Mouse (Mus musculus): ENCODE measurements around the gene D430019H16Rik. TPM values are rescaled to one million over a fixed set of nuclear protein-coding genes. Genes with fewer than 3 reads are reported as not detected.

D430019H16Rik gene
- polyA plus RNA-seq, 1 experiment from 2014 or later, result 0.51 TPM

- Histone ChIP-seq H3K4me3 (ENCODE audit: low read depth, low read length) (peak overlapping the region; percentile 43), H3K27me3 (replicated peaks; ENCODE audit: control insufficient read depth, insufficient read depth, low read length) (0 out of 2 replicates have a peak, but pooled peaks cover 5% of the 10 kb centered on the region), H3K27ac (ENCODE audit: low read depth, low read length) (no peak overlapping the region), H3K9me3 (ENCODE audit: control insufficient read depth) (no peaks in the 10 kb centered on the region), H3K36me3 (ENCODE audit: control insufficient read depth, insufficient read depth) (no peaks in the 10 kb centered on the region), H3K4me2 (replicated peaks; ENCODE audit: low read depth) (peak overlapping the region; percentile 74), H3K4me1 (replicated peaks; ENCODE audit: control insufficient read depth, insufficient read depth, low read length) (no peaks in the 10 kb centered on the region), H3K9ac (ENCODE audit: low read depth, low read length) (0 out of 2 replicates have a peak overlapping the region, but pooled peaks have one; percentile 34)
- 4% methylated on average over 21 of the region's 21 CpGs for WGBS
- TF ChIP-seq CTCF (IDR thresholded peaks at IDR 0.05; ENCODE audit: low read depth), result no peak
- ATAC-seq, result no peak; the same call in 1 of the 2 replicates
Observed at GRCm38 (mm10) chr12:105454258-105455062, 804 bp downstream of the D430019H16Rik start.

- Histone ChIP-seq H3K9me3 (ENCODE audit: control insufficient read depth) (no peaks in the 10 kb centered on the region), H3K27ac (ENCODE audit: low read depth, low read length) (no peak overlapping the region), H3K4me1 (replicated peaks; ENCODE audit: control insufficient read depth, insufficient read depth, low read length) (no peaks in the 10 kb centered on the region), H3K4me2 (replicated peaks; ENCODE audit: low read depth) (peak overlapping the region; percentile 74), H3K27me3 (replicated peaks; ENCODE audit: control insufficient read depth, insufficient read depth, low read length) (0 out of 2 replicates have a peak, but pooled peaks cover 5% of the 10 kb centered on the region), H3K9ac (ENCODE audit: low read depth, low read length) (no peak overlapping the region), H3K4me3 (ENCODE audit: low read depth, low read length) (peak overlapping the region; percentile 43), H3K36me3 (ENCODE audit: control insufficient read depth, insufficient read depth) (no peaks in the 10 kb centered on the region)
- 6% methylated on average over 4 of the region's 4 CpGs for WGBS
- TF ChIP-seq CTCF (IDR thresholded peaks at IDR 0.05; ENCODE audit: low read depth), result no peak
- no peak for ATAC-seq
Observed at GRCm38 (mm10) chr12:105455063-105455559, 1.5 kb downstream of the D430019H16Rik start.

GRCm38 (mm10) chr12:105458791-105459190 lies 5.1 kb downstream of the D430019H16Rik start:
- H3K27ac ChIP-seq (ENCODE audit: low read depth, low read length), result no peak overlapping the region
- no peak overlapping the region for H3K9ac ChIP-seq (ENCODE audit: low read depth, low read length)
- H3K36me3 ChIP-seq (ENCODE audit: control insufficient read depth, insufficient read depth), result no peaks in the 10 kb centered on the region
- no peak for ATAC-seq
- H3K4me1 ChIP-seq (replicated peaks; ENCODE audit: control insufficient read depth, insufficient read depth, low read length), result no peaks in the 10 kb centered on the region
- no peaks in the 10 kb centered on the region for H3K9me3 ChIP-seq (ENCODE audit: control insufficient read depth)
- 95% methylated on average over 6 of the region's 6 CpGs for WGBS
- TF ChIP-seq CTCF (IDR thresholded peaks at IDR 0.05; ENCODE audit: low read depth), result no peak
- no peak overlapping the region for H3K4me3 ChIP-seq (ENCODE audit: low read depth, low read length)
- no peak overlapping the region for H3K4me2 ChIP-seq (replicated peaks; ENCODE audit: low read depth)
- 0 out of 2 replicates have a peak, but pooled peaks cover 5% of the 10 kb centered on the region for H3K27me3 ChIP-seq (replicated peaks; ENCODE audit: control insufficient read depth, insufficient read depth, low read length)

GRCm38 (mm10) chr12:105461066-105461465 lies 7.4 kb downstream of the D430019H16Rik start:
- no peak for TF ChIP-seq CTCF (IDR thresholded peaks at IDR 0.05; ENCODE audit: low read depth)
- ATAC-seq, result no peak

GRCm38 (mm10) chr12:105469026-105469425 lies 15.4 kb downstream of the D430019H16Rik start:
- H3K27ac ChIP-seq (ENCODE audit: low read depth, low read length), result no peak overlapping the region
- no peak overlapping the region for H3K4me2 ChIP-seq (replicated peaks; ENCODE audit: low read depth)
- no peak overlapping the region for H3K9ac ChIP-seq (ENCODE audit: low read depth, low read length)
- no peaks in the 10 kb centered on the region for H3K36me3 ChIP-seq (ENCODE audit: control insufficient read depth, insufficient read depth)
- no peaks in the 10 kb centered on the region for H3K4me1 ChIP-seq (replicated peaks; ENCODE audit: control insufficient read depth, insufficient read depth, low read length)
- H3K9me3 ChIP-seq (ENCODE audit: control insufficient read depth), result no peaks in the 10 kb centered on the region
- WGBS, result 76% methylated on average over 8 of the region's 8 CpGs
- no peak overlapping the region for H3K4me3 ChIP-seq (ENCODE audit: low read depth, low read length)
- ATAC-seq, result no peak
- TF ChIP-seq CTCF (IDR thresholded peaks at IDR 0.05; ENCODE audit: low read depth), result no peak
- no peaks in the 10 kb centered on the region for H3K27me3 ChIP-seq (replicated peaks; ENCODE audit: control insufficient read depth, insufficient read depth, low read length)

More at GRCm38 (mm10) chr12:105461066-105461465, 7.4 kb downstream of the D430019H16Rik start:
- Histone ChIP-seq H3K4me2 (replicated peaks; ENCODE audit: low read depth) (no peak overlapping the region), H3K4me3 (ENCODE audit: low read depth, low read length) (no peak overlapping the region), H3K36me3 (ENCODE audit: control insufficient read depth, insufficient read depth) (no peaks in the 10 kb centered on the region), H3K27me3 (replicated peaks; ENCODE audit: control insufficient read depth, insufficient read depth, low read length) (no peaks in the 10 kb centered on the region), H3K9ac (ENCODE audit: low read depth, low read length) (no peak overlapping the region), H3K27ac (ENCODE audit: low read depth, low read length) (no peak overlapping the region), H3K4me1 (replicated peaks; ENCODE audit: control insufficient read depth, insufficient read depth, low read length) (no peaks in the 10 kb centered on the region), H3K9me3 (ENCODE audit: control insufficient read depth) (no peaks in the 10 kb centered on the region)
- WGBS, result 82% methylated on average over 6 of the region's 6 CpGs

- no peak overlapping the region for H3K27ac ChIP-seq (ENCODE audit: low read depth, low read length)
- H3K4me2 ChIP-seq (replicated peaks; ENCODE audit: low read depth), result no peak overlapping the region
- H3K27me3 ChIP-seq (replicated peaks; ENCODE audit: control insufficient read depth, insufficient read depth, low read length), result no peaks in the 10 kb centered on the region
- no peaks in the 10 kb centered on the region for H3K4me1 ChIP-seq (replicated peaks; ENCODE audit: control insufficient read depth, insufficient read depth, low read length)
- no peaks in the 10 kb centered on the region for H3K36me3 ChIP-seq (ENCODE audit: control insufficient read depth, insufficient read depth)
- no peaks in the 10 kb centered on the region for H3K9me3 ChIP-seq (ENCODE audit: control insufficient read depth)
- no peak overlapping the region for H3K4me3 ChIP-seq (ENCODE audit: low read depth, low read length)
- no peak for ATAC-seq
- TF ChIP-seq CTCF (IDR thresholded peaks at IDR 0.05; ENCODE audit: low read depth), result no peak
- 54% methylated on average over 12 of the region's 12 CpGs for WGBS
- no peak overlapping the region for H3K9ac ChIP-seq (ENCODE audit: low read depth, low read length)
Observed at GRCm38 (mm10) chr12:105475230-105475911, 21.7 kb downstream of the D430019H16Rik start.
